In the genomic region with DNA sequence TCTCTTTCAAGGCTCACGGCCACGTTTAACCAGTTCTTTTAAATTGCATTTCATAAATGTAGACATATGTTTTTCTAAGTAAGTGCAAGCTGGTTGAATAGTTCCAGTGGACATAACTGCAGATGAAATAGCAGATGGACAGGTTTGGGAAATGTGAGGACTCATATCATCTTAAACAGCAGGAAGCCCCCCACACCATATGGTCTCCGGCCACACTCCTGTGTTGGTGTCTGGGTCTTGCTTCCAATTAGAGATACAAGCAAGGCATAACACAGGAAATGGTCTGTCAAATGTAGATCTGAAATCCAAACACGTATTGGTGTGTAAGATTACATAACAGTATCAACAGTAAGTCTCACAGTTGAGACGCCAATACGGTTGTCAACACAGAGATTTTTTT, we compare ENCODE assay signal across 21 mouse cellular contexts. TPM values are rescaled to one million over a fixed set of nuclear protein-coding genes. Genes with fewer than 3 reads are reported as not detected.
A peak's percentile ranks its signal among the peaks of the same experiment; 100 is the strongest.
DNase-seq lines count a peak whose midpoint lies in the region; ATAC-seq lines count a peak whose summit lies in the region.
"Had no signal": no experiment of that assay in that cellular context is flagged by ENCODE, and none has a peak within 500 bp of the region (broad histone marks: within the 10 kb centered on the region; RNA-seq: fewer than 3 reads in every experiment).

No protein-coding gene starts in this region.

- no peak overlapping the region for H3K4me3 ChIP-seq in forebrain, embryonic 13.5 days
- H3K4me3 ChIP-seq: embryonic facial prominence, embryonic 10.5 days; gastrocnemius, adult 2 months; heart, embryonic 13.5 days; hindbrain, embryonic 12.5 days had no signal

- H3K9me3 ChIP-seq in forebrain, embryonic 13.5 days (replicated peaks) = no peaks in the 10 kb centered on the region
- H3K9me3 ChIP-seq: embryonic facial prominence, embryonic 10.5 days; heart, embryonic 13.5 days; hindbrain, embryonic 12.5 days had no signal

- H3K27ac ChIP-seq in forebrain, embryonic 13.5 days = no peak overlapping the region
- H3K27ac ChIP-seq: embryonic facial prominence, embryonic 10.5 days; gastrocnemius, adult 2 months; heart, embryonic 13.5 days; hindbrain, embryonic 12.5 days had no signal

- ATAC-seq in forebrain, embryonic 13.5 days = no peak
- ATAC-seq: activated CD4-positive, CD25-positive, alpha-beta regulatory T cell, adult 4 months; forebrain, embryonic 14.5 days; hindbrain, embryonic 16.5 days; inflammation-experienced regulatory T-cells, adult 6 months; intestine, postnatal 0 days; Patski had no signal

- no peaks in the 10 kb centered on the region for H3K36me3 ChIP-seq in forebrain, embryonic 13.5 days (ENCODE audit: poor library complexity, severe bottlenecking)
- H3K36me3 ChIP-seq: embryonic facial prominence, embryonic 10.5 days; heart, embryonic 13.5 days; hindbrain, embryonic 12.5 days had no signal

- 91% methylated on average over 6 of the region's 6 CpGs for WGBS in forebrain, embryonic 13.5 days

- H3K27me3 ChIP-seq in forebrain, embryonic 13.5 days = no peaks in the 10 kb centered on the region
- H3K27me3 ChIP-seq: heart, embryonic 13.5 days had no signal

- no peaks in the 10 kb centered on the region for H3K4me1 ChIP-seq in forebrain, embryonic 13.5 days
- H3K4me1 ChIP-seq: embryonic facial prominence, embryonic 10.5 days; heart, embryonic 13.5 days; hindbrain, embryonic 12.5 days had no signal

- no peak overlapping the region for H3K4me2 ChIP-seq in forebrain, embryonic 13.5 days
- H3K4me2 ChIP-seq: heart, embryonic 13.5 days; hindbrain, embryonic 12.5 days had no signal

- no peak overlapping the region for H3K9ac ChIP-seq in forebrain, embryonic 13.5 days
- H3K9ac ChIP-seq: heart, embryonic 13.5 days; hindbrain, embryonic 12.5 days had no signal

- peak; percentile 46 to 62 for DNase-seq in cerebellum, adult 18-20 months
- no peak for DNase-seq in cerebellum, postnatal 4 days (ENCODE audit: low spot score in 2 of 2)
- peak; percentile 82 for DNase-seq in brain, adult 2 months (ENCODE audit: low read depth, low spot score)
- DNase-seq in cerebellum, postnatal 14 days = peak; percentile 56 to 77
- DNase-seq in spleen, adult 18-20 months = no peak
- no peak for DNase-seq in kidney, postnatal 36 days
- DNase-seq: adrenal gland, postnatal 14 days; gastrocnemius, adult 2 months; gastrocnemius, postnatal 25 days; heart, postnatal 4 days; kidney, adult 9 months had no signal

RNA-seq across cellular contexts. Expression of a gene that starts 29.9 kb away (rescaled TPM):
- 16.1 and 22.6 TPM in 2 replicates for polyA plus RNA-seq in forebrain, embryonic 13.5 days (2015; fragmentation: Nextera tagmentation; extraction: Ambion mirVana)
- polyA plus RNA-seq: activated CD4-positive, CD25-positive, alpha-beta regulatory T cell, adult 4 months had no signal

RNA-seq across cellular contexts. Expression of a gene that starts 33.8 kb away (rescaled TPM):
- polyA plus RNA-seq in forebrain, embryonic 13.5 days (2015; fragmentation: Nextera tagmentation; extraction: Ambion mirVana) = 45.8 and 46.3 TPM in 2 replicates

Comparison
In these comparisons a context has a peak if more than half of its experiments do, and no peak if none do; other contexts are left out.
1. DNase-seq: peak in cerebellum, adult 18-20 months (2 of 2), brain, adult 2 months (single experiment) and cerebellum, postnatal 14 days (2 of 2); none in cerebellum, postnatal 4 days (0 of 2), spleen, adult 18-20 months (0 of 2) and kidney, postnatal 36 days (0 of 2).